Mouse (Mus musculus): ENCODE data around the gene Gcnt3. TPM values are rescaled to one million over a fixed set of nuclear protein-coding genes. Genes with fewer than 3 reads are reported as not detected.

Gcnt3 gene
- not detected for total RNA-seq (2021)

DNA sequence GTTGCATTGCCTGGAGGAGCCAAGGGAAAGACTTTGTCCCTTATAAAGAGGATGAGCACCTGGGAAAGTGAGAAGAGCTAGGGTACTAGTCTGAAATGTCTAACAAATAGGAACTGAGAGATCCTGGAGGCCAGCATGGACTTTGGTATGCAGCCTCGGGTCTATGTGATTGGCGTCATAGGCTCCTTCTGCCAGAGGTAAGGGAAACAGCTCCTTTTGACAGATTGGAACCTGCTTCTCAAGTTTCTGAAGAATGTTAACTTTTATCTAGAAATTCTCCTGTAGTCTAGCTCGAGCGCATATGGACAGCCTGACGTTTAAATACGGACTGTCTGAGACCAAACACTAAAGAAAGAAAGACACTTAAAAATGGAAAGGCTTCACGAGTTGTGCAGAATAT lies at the start of gene Gcnt3:
Gene Gcnt3 (minus strand): TSS at position 101 of the 400 bp plus-strand sequence.
- intact Hi-C loops (cut with DNase I), result no loop called here
- no peak for DNase-seq (ENCODE audit: extremely low spot score in 1 of 2, low spot score in 2 of 2)

DNA sequence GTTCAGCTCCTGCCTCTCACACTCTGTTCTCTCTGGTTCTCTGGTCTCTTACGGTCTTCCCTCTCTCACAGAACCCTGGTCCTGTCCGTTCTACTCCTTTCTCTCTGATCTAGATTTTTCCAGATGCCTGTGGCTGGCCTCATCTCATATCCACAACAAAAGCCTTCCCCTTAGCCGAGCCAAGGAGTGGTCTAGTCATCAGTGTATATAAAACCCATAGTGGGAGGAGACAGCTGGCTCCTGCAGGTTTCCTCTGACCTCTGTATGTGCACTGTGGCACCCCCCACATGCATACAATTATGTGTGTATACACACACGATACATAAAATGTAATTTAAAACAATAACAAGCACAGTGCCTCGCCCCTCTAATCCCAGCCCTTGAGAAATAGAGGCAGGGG lies 49.5 kb upstream of the Gcnt3 start:
- no peak for DNase-seq (ENCODE audit: extremely low spot score in 1 of 2, low spot score in 2 of 2)
- intact Hi-C loops (cut with DNase I), result no loop called here

DNA sequence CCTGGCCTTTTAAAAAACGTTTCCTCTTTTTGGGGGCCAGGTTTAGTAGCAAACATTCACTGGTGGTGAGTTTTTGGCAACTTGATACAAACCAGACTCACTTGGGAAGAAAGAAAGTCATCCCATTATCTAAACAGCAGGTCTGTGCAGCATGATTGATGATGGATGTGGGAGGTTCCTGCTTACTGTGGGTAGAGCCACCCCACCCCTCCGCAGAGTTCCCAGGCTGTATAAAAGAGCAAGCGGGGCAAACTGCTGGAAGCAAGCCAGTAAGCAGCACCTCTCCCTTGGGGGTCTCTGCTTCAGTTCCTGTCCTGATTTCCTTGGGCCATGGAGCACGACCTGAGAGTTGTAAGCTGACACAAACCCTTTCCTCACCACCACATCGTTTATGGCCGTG lies 48.2 kb upstream of the Gcnt3 start:
- intact Hi-C loops (cut with DNase I), result no loop called here
- DNase-seq (ENCODE audit: extremely low spot score in 1 of 2, low spot score in 2 of 2), result no peak

DNA sequence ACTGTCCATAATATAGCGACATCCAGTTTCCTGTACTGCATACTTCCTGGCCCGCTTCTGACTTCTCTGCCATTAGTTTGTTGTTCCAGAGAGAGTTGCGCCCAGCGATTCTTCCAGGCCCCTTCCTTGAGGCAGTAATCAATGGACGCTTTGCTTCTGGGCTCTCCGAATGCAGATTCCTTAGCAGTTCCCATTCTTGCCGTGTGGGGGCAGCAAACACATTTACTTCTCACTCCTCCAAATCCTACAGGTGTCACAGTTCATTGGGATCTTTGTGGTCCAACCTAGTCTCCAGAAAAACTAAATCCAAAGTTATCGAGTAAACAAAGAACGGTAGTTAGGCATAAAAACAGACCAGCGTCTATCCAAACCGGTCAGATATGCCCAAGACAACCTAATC lies 46.2 kb upstream of the Gcnt3 start:
- peak; percentile 53 to 54 for DNase-seq (ENCODE audit: extremely low spot score in 1 of 2, low spot score in 2 of 2)
- intact Hi-C loops (cut with DNase I), result no loop called here

DNA sequence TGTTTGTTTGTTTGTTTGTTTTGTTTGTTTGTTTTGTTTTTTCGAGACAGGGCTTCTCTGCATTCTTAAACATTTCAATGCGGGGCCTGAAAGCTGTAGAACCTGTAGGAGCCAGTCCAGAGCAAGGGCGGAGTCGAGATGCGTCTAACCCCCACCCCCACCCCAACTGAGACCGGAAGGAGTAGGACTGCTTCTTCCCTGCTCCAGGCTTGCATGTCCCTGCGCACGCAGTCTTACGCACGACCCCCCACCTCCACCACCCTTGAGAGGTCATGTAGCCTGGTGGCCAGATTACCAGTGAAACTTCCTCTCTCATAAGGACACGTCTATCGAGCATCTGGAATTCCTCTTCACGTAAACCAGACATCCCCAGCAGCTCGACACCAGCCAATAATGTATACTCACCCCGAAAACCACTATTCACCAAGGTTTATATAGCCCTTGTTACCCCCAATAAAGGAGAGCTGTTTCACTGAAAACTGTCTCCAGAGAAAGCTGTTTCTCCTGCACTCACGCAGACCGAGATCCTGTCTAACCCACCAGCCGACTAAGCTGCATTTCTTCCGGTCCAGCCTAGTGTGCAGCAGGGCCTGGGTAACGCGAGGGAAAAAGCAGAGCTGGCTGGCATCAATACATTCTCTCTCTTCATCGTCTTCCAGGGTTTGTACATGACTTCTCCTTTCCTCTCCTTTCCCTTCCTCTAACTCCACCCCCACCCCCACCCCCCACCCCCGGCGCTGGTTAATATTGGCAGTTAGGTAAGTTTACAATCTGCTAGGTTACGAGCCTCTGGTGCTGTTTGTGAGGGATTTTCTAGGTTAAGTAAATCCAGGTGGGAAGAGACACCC lies 44.7 kb upstream of the Gcnt3 start:
- intact Hi-C loops (cut with DNase I), result no loop called here
- DNase-seq (ENCODE audit: extremely low spot score in 1 of 2, low spot score in 2 of 2), result no peak

DNA sequence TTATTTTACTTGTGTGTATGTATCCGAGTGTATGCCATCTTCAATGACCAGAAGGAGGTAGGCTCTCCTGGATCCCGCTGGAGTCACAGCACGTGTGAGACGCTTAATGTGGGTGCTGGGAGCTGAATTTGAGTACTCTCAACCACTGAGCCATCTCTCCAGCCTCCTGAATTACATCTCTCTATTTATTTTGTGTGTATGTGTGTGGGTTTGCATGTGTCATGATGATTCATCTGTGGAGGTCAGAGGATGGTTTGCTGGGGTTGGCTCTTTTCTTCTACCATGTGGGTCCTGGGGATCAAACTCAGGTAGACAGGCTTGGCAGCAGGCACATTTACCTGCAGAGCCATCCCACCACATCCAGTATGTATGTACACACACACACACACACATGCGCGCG lies 43.9 kb upstream of the Gcnt3 start:
- intact Hi-C loops (cut with DNase I), result loop anchor here (2.0 kb wide), 1 partner anchor 63 kb away; no protein-coding TSS in a partner anchor
- DNase-seq (ENCODE audit: extremely low spot score in 1 of 2, low spot score in 2 of 2), result no peak

DNA sequence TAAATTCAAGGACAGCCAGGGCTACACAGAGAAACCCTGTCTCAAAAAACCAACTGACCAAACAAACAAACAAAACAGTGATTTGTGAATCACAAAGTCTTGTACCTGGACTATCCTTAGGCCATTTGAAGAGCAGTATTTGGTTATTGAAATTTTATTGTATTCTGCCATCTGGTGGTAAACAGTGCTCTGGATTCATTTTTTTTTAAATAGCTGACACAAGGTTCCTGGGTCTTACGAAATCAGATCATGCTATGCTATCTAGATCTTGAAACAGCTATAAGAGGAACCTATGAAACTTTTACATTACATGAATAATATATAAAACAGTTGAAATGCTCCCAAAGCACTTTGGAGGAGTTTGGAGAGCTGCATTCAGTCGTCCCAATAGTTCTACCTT lies 43.1 kb upstream of the Gcnt3 start:
- intact Hi-C loops (cut with DNase I), result loop anchor here (2.0 kb wide), 1 partner anchor 62 kb away; no protein-coding TSS in a partner anchor

DNA sequence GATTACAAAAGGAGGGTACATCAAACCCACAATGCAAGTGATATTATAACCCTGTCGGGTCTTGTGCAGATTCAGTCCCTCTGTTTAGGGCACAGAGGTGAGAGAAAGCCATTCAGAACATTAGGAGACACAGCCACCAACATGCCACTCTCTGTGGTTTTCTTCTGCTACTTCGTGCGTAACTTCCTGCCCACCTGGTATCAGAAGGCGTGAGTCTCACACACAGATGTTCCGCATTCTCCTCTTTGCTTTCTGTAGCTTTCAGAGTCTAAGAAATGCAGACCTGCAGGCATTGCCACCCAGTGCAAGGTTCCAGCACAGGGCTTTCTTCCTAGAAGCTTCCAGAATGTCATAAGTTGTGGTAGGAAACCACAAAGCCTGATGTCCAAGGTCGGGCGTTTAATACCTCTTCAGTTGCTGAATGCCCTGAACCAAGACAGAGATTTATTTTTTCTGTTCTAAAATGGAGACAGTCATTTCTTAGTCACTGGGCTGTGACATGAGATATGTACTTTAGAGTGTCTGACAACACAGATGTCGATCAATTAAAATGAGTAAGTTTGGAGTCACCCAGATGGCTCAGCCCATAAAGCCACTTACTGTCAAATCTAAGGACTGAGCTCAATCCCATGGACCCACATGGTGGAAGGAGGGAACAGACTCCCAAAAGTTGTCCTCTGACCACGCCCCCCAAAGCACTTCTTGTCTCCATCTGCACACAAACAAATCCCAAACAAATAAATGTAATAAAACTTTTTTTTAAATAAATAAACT lies 42.3 kb upstream of the Gcnt3 start:
- DNase-seq (ENCODE audit: extremely low spot score in 1 of 2, low spot score in 2 of 2), result no peak
- intact Hi-C loops (cut with DNase I), result loop anchor here (2.0 kb wide), 1 partner anchor 61 kb away; no protein-coding TSS in a partner anchor

More for the DNA sequence above, 43.1 kb upstream of the Gcnt3 start:
- no peak for DNase-seq (ENCODE audit: extremely low spot score in 1 of 2, low spot score in 2 of 2)

DNA sequence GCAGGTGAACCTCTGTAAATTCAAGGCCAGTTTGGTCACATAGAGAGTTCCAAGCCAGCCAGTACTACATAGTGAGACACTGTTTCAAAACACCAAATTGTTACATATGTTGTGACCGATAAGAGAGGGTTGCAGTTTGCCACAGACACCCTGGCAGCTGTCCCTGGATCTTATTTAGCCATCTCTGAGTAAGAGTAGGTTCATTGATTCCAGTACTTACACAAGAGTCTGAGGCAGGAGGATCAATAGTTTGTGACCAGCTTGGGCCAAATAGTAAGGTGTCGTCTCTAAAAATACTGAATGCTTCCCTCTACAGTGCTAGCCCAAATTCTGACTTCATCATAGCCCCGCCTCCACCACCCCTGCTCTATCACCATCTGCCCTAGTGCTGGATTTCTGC lies 40.1 kb upstream of the Gcnt3 start:
- intact Hi-C loops (cut with DNase I), result no loop called here
- DNase-seq (ENCODE audit: extremely low spot score in 1 of 2, low spot score in 2 of 2), result no peak

DNA sequence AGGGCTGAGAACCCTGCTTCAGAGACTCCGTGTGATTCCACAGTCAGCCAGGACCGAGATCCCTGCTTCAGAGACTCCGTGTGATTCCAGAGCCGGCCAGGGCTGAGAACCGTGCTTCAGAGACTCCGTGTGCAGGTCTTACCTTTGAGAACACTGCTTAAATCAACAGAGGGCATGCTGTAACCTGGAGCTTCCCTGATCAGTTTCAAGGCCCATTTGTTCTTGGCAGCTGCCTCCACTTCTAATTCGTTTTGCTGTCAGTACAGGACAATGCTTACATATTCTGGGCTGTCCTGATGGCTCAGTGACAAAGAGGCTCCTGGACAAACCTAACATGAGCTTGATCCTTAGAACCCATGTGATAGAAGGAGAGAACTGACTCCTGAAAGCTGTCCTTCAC lies 39.3 kb upstream of the Gcnt3 start:
- no peak for DNase-seq (ENCODE audit: extremely low spot score in 1 of 2, low spot score in 2 of 2)
- intact Hi-C loops (cut with DNase I), result no loop called here

DNA sequence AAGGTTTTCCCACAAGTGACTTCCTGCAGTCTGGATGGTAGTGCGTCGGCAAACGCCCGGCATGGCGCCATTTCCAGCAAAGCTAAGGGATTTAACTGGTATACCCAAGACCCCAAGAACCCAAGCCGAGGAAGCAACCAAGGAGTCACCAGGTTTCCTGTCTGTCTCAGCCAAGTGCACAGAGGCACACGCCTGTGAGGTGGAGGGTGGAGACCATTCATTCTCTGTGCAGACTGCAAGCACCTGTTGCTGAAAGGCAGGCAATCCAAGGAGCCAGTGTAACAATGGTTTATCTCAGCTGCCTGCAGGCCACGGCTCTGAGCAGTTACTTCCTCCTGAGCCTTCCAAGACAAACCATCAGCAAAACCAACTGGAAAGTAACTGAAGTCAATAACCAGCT lies 34.5 kb upstream of the Gcnt3 start:
- intact Hi-C loops (cut with DNase I), result no loop called here
- no peak for DNase-seq (ENCODE audit: extremely low spot score in 1 of 2, low spot score in 2 of 2)

DNA sequence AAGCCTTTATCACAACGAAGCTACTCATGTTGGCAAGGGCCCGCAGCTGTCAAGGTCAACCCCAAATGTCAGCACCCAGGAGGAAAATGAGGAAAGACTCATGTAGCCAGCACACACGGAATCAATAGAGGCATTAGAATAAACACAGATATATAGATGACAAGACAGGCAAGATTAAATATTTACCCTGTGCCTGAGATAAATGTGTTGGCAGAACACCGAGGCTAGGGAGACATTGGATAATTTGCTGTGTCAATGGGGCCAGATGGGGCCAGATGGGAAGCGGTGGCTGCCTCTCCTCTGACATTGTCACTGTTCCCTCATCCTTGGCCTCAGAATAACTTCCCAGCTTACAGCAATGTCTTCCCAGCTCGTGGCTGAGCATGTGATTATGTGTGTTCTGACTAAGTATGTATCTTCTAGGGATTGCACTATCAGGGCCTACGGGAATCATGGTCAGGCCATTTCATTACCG lies 32.1 kb upstream of the Gcnt3 start:
- intact Hi-C loops (cut with DNase I), result no loop called here
- DNase-seq (ENCODE audit: extremely low spot score in 1 of 2, low spot score in 2 of 2), result no peak

DNA sequence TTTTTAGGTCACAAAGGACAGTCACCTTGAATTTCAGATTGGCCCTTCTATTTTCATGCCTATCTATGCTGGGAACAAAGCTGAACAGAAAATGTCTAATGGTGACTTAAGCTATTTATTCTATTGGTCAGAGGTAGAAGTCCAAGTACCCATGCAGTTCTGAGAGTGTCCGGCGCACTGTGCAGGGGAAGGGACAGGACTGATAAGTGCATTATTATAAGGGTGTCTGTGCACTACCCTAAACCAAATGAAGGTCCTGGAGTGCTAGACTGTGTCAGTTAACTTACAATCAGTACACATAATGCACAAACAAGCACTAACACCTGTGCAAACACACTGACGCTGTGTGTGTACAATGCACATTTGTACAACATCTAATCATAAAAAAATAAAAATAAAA lies 29.6 kb upstream of the Gcnt3 start:
- DNase-seq (ENCODE audit: extremely low spot score in 1 of 2, low spot score in 2 of 2), result no peak
- intact Hi-C loops (cut with DNase I), result no loop called here

DNA sequence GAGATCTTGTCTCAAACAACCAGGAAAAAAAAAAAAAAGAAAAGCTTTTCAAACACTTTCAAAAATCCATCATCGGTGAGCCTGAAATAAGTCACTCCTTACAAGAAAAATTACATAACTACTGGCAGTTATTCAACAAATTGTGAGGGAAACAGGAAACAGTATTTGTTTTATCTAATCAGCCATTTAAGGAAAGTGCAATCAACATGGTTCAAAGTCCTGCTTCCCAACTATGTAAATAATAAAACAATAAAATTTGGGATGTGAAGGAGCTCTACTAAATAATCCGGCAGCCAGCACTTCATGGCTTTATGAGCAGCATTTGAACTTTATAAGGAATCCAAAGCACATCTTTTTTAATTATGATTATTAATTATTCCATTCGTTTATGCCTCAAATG lies 24.1 kb upstream of the Gcnt3 start:
- intact Hi-C loops (cut with DNase I), result no loop called here

DNA sequence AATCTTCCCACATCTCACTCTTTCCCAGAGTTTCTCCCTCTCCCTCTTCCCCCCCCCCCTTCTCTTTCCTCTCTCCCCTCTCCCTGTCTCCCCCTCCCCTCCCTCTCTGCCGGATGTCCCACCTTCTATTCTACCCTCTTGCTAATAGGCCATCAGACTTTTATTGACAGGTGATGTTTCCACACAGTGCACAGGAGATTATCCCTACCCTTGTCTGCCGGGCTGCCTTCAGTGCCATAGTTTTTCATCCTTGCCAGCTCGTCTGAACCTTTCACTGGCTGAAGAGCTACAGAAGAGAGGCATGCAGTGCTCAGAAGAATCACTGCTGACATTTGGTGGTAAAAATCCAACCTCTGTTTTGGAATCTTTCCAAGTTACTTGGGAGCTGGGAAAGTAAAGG lies 15.5 kb upstream of the Gcnt3 start:
- intact Hi-C loops (cut with DNase I), result no loop called here
- DNase-seq (ENCODE audit: extremely low spot score in 1 of 2, low spot score in 2 of 2), result no peak

More for the DNA sequence above, 24.1 kb upstream of the Gcnt3 start:
- DNase-seq (ENCODE audit: extremely low spot score in 1 of 2, low spot score in 2 of 2), result no peak

DNA sequence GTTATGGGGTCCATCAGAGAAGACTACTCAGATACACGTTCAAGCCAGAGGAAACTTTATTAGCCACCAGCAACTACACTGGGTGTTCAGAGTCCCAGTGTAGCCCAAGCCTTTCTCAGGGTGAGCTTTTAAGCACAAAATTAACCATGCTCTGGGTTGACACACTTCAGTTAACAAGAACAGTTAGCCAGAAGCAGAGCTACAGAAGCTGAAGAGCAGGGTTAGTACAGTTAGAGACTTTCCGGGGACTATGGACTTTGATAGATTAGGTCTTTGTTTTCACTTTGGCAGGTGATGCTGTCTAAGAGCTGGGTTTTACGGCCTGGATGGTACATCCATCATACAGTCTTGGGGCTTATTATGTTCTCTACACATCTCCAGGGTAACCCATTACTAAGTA lies 14.8 kb upstream of the Gcnt3 start:
- no peak for DNase-seq (ENCODE audit: extremely low spot score in 1 of 2, low spot score in 2 of 2)
- intact Hi-C loops (cut with DNase I), result no loop called here

DNA sequence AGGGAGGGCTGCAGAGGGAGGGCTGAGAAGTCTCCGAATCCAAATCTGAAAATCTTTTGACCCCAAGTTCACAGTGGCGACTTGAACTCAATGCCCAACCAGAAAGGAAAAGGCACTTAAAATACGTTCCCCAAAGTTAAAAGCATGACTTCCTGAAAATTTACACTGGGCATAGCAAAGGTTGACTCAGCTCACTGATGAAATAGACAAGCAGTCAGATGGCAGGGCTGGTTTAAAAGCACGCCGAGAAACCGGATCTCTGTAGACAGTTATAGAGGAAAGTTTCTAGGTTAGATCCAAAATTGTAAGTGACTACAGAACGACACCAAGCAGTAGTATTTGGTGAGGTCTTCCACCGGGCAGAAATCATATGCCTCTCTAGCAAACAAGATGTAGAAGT lies 12.0 kb upstream of the Gcnt3 start:
- DNase-seq (ENCODE audit: extremely low spot score in 1 of 2, low spot score in 2 of 2), result no peak
- intact Hi-C loops (cut with DNase I), result no loop called here

DNA sequence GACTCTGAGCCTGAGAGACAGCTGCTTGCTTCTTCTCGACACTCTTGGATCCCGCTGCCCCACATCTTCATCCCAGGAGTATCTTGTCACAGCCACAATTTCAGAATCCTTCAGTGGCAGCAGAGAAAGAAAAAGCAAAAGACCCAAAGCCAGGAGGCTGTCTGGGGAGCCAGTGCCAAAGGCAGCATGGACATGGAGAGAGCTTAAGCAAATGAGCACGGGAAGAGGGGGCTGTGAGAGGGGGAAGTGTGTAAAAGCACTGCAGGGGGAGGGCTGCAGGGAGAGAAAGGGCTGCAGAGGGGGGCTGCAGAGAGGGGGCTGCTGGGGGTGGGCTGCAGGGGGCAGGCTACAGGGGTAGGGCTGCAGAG lies 11.5 kb upstream of the Gcnt3 start:
- intact Hi-C loops (cut with DNase I), result no loop called here
- DNase-seq (ENCODE audit: extremely low spot score in 1 of 2, low spot score in 2 of 2), result no peak

DNA sequence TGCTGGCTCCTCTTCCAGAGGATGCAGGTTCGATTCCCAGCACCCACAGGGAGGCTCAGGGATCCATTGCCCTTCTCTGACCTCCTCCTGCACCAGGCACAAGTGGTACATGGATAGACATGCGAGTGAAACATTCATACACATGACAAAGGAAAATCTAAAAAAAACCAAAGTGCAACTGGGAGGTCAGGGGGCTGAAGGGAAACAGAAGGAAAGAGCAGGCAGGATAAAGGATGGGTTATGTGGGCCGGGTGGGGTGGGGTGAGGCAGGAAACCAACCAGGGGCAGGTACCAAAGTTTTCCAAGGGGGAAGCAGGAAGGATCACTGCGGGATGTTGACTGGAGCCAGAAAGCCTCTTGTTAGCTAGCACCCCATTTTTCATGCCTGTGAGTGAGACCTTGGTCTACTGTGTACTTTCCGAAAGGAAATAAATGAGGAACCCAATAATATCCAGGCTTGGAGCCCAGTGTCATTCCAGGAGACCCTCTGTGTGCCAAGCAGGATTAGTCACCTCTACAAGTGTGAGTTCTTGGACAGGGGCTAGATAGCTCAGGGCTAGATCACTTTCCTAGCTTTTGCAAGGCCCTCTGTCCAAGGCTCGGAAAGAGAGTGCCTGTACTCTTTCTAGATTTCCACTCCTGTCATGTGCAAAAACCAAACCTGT lies 11.0 kb upstream of the Gcnt3 start:
- DNase-seq (ENCODE audit: extremely low spot score in 1 of 2, low spot score in 2 of 2), result no peak
- intact Hi-C loops (cut with DNase I), result no loop called here

DNA sequence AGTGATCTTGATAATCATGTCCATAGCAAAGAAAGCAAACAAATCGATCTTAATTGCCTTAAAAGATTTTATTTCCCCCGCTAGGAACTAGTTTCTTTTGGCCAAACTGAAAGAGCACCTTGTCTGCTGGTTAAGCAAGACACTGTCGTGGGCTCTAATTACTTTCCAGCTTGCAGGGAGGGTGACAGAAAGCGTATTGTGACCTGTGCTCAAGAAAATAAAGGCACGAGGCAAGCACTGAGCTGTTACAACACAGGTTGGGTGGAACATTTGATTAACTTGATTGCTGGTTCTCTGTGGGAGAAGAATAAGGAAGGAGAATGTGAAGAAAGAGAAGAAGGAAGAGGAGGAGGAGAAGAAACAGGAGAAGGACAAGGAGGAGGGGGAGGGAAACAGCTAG lies 10.4 kb upstream of the Gcnt3 start:
- DNase-seq (ENCODE audit: extremely low spot score in 1 of 2, low spot score in 2 of 2), result no peak
- intact Hi-C loops (cut with DNase I), result no loop called here

Measured in left cerebral cortex, postnatal 10 days (tissue).